Mouse (Mus musculus) heart, embryonic 12.5 days (tissue): ENCODE data around the gene Trpm3. TPM values are rescaled to one million over a fixed set of nuclear protein-coding genes. Genes with fewer than 3 reads are reported as not detected.
"Not testable (repeated sequence)": the region's sequence is repeated elsewhere in the genome, so short reads cannot be mapped to it uniquely, and the experiment has no call there.

Experiments
- ATAC-seq: fragments of 200-750 bp; cut with Nextera tagmentation; 2 replicates; pipeline ENCODE4 v1.8.0; 2017; ENCODE audit warnings: moderate TSS enrichment, moderate library complexity; ENCODE audit not compliant: insufficient number of reproducible peaks, low FRiP score
- H3K27ac ChIP-seq: fragments of 300-500 bp; sonication (generic); 2 replicates; pipeline ENCODE4 v1.5.1; 2016; ENCODE audit warnings: mild to moderate bottlenecking, moderate library complexity; ENCODE audit not compliant: poor library complexity, severe bottlenecking
- H3K27me3 ChIP-seq: fragments of 300-500 bp; sonication (generic); replicated peaks from 2 replicates; pipeline ENCODE4 v1.6.1; 2016; ENCODE audit warnings: mild to moderate bottlenecking, moderate library complexity
- H3K36me3 ChIP-seq: fragments of 300-500 bp; sonication (generic); 2 replicates; pipeline ENCODE4 v1.6.1; 2016; ENCODE audit warnings: mild to moderate bottlenecking, moderate library complexity
- H3K4me1 ChIP-seq: fragments of 300-500 bp; sonication (generic); replicated peaks from 2 replicates; pipeline ENCODE4 v1.6.1; 2016; ENCODE audit warnings: mild to moderate bottlenecking
- H3K4me2 ChIP-seq: fragments of 300-500 bp; sonication (generic); 2 replicates; pipeline ENCODE4 v1.6.1; 2016; ENCODE audit warnings: mild to moderate bottlenecking, moderate library complexity
- H3K4me3 ChIP-seq: fragments of 300-500 bp; sonication (generic); 2 replicates; pipeline ENCODE4 v1.5.1; 2016; ENCODE audit warnings: mild to moderate bottlenecking
- H3K9ac ChIP-seq: fragments of 300-500 bp; sonication (generic); 2 replicates; pipeline ENCODE4 v1.6.1; 2016; ENCODE audit warnings: mild to moderate bottlenecking, moderate library complexity
- H3K9me3 ChIP-seq: fragments of 300-500 bp; sonication (generic); replicated peaks from 2 replicates; pipeline ENCODE4 v1.6.1; 2016; ENCODE audit warnings: mild to moderate bottlenecking, moderate library complexity
- WGBS: fragments of 180-500 bp; shearing (Covaris S2); methylation state at CpG from one replicate; pipeline ENCODE4 v1.1.7; 2016; 5-methylcytosine and 5-hydroxymethylcytosine counted together
- polyA plus RNA-seq: library from polyadenylated mRNA; unstranded; fragments of >200 nt; fragmentation: Nextera tagmentation; extraction: Ambion mirVana; gene quantifications from 2 replicates; pipeline ENCODE4 v1.2.1, GENCODE M21; 2016

Trpm3 gene
- polyA plus RNA-seq, 1 experiment from 2014 or later = 1.0 TPM

DNA sequence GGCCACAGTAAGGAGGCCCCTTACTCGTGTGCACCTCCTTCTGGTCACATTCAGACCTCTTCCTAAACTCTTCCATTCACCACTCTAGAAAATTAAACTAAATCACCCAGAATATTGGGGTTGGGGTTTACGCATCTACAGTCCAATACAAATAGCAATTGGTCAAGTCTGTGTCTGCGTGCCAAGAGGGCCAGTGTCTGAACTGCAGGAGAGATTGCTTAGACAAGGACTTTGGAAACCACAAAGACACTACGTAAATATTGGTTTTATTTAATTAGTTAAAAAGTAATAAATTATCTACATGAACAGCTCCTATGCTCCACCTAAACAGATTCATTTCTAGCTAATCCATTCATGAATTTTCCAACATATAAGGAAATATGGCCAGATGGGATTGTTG is 886.0 kb downstream of the Trpm3 start:
- no peak overlapping the region for H3K4me2 ChIP-seq
- no peaks in the 10 kb centered on the region for H3K27me3 ChIP-seq
- peaks cover 9% of the 10 kb centered on the region; the same call in 1 of the 2 replicates for H3K4me1 ChIP-seq
- 85% methylated on average over 4 of the region's 4 CpGs for WGBS
- no peaks in the 10 kb centered on the region for H3K36me3 ChIP-seq
- H3K4me3 ChIP-seq = no peak overlapping the region
- H3K9me3 ChIP-seq = no peaks in the 10 kb centered on the region
- no peak for ATAC-seq
- H3K9ac ChIP-seq = no peak overlapping the region
- no peak overlapping the region for H3K27ac ChIP-seq

DNA sequence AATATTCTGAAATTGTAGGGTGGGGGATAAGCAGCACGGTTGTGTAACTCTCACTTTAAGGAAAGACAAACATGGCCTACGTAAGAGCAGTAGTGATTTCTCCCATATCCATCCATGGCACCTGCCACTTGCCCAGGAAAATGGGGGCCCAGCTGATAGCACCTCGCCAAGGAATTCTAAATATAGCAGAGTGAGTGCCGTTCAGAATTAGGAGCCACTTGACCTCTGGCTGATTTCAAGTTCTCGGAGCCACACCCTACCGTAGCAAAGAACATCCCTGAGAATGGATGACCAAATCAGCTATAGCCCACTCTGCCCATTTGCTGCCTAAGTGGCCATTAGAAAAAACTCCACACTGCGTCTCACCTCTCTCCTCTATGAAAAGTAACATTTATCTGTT is 887.6 kb downstream of the Trpm3 start:
- H3K9ac ChIP-seq = no peak overlapping the region
- H3K36me3 ChIP-seq = no peaks in the 10 kb centered on the region
- H3K4me1 ChIP-seq = peaks cover 9% of the 10 kb centered on the region; the same call in 1 of the 2 replicates
- no peaks in the 10 kb centered on the region for H3K9me3 ChIP-seq
- H3K4me2 ChIP-seq = peak overlapping the region; percentile 41; the same call in 1 of the 2 replicates
- no peak for ATAC-seq
- H3K27ac ChIP-seq = no peak overlapping the region
- 39% methylated on average over 7 of the region's 7 CpGs for WGBS
- no peak overlapping the region for H3K4me3 ChIP-seq
- H3K27me3 ChIP-seq = no peaks in the 10 kb centered on the region

DNA sequence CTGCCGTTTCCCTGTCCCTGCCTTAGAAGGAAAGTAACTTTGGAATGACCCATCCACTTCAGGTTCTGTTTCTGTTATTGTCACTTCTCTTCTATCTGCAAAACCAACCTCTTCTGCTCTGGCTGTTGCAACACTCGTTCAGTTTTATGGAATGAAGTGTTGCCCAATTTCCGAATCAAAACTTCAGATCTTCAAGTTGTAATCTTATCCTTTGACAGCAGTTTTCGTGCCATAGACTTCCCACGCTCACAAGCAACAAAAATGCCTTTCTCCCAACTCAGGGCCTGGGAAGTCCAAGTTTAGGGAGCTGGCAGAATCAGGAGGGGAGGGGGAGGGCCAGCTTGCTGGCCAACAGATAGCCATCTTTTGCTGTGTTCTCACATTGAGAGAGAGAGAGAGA is 889.4 kb downstream of the Trpm3 start:
- no peak for ATAC-seq
- H3K27me3 ChIP-seq = no peaks in the 10 kb centered on the region
- no peak overlapping the region for H3K4me3 ChIP-seq
- no peaks in the 10 kb centered on the region for H3K9me3 ChIP-seq
- no peaks in the 10 kb centered on the region for H3K36me3 ChIP-seq
- H3K27ac ChIP-seq = no peak overlapping the region
- 66% methylated on average over 5 of the region's 5 CpGs for WGBS
- no peak overlapping the region for H3K4me2 ChIP-seq
- H3K9ac ChIP-seq = no peak overlapping the region
- H3K4me1 ChIP-seq = peaks cover 9% of the 10 kb centered on the region; the same call in 1 of the 2 replicates

DNA sequence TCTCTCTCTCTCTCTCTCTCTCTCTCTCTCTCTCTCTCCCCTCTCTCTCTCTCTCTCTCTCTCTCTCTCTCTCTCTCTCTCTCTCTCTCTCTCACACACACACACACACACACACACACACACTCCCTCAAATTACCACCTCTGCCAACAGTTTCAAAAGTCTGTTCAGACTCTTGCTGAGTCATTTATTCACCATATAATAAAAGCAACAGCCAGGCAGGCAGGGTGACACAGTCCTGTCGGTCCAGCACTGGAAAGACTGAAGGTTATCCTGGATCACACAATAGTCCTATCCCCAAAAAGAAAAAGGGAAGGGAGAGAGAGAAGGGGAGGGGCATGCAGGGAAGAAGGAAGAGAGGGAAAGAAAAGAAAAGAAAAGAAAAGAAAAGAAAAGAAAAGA is 894.5 kb downstream of the Trpm3 start:
- not testable (repeated sequence) for H3K4me1 ChIP-seq, H3K36me3 ChIP-seq, ATAC-seq, H3K27me3 ChIP-seq, H3K4me2 ChIP-seq, H3K9ac ChIP-seq, H3K9me3 ChIP-seq, H3K4me3 ChIP-seq, H3K27ac ChIP-seq
- WGBS = 74% methylated on average over 1 of the region's 1 CpGs

DNA sequence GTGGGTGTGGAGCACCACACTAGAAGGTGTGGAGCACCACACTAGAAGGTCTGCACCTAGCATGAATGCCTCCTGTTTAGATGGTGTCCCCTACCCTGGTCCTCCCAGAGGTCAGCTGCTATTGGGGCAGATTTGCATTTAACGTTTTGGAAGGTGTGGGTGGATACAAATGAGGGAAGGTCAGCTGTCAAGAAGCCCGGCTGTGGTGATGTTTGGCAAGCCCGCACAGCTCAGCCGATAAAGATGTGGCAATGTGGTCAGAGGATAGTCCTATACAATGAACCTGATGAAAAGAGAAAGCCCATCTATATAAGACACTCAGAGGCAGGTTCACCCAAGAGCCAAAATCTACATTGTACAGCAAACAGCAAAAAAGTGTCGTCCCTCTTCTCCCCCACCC is 895.3 kb downstream of the Trpm3 start:
- H3K36me3 ChIP-seq = no peaks in the 10 kb centered on the region
- 71% methylated on average over 5 of the region's 5 CpGs for WGBS
- H3K4me2 ChIP-seq = no peak overlapping the region
- no peak overlapping the region for H3K27ac ChIP-seq
- H3K9me3 ChIP-seq = no peaks in the 10 kb centered on the region
- H3K27me3 ChIP-seq = no peaks in the 10 kb centered on the region
- no peak for ATAC-seq
- H3K9ac ChIP-seq = no peak overlapping the region
- H3K4me1 ChIP-seq = no peaks in the 10 kb centered on the region
- no peak overlapping the region for H3K4me3 ChIP-seq

DNA sequence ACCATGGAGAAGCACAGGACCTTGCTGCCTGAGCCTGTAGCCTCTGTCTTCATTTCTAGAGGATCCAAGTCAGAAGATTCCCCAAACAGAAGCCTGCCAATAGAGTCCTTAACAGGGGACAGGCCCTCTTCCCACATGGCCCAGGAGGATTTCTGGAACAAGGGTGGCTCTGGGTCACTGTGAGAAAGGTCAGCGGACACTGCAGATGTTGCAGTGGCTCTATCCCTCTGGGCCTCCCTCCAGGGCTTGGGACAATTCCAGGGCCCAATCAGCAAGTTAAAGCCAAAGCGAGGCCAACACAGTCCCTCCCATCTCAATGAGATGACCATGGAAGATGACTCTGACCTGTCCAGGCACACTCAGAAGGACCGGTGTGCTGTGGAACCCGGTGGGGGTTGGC is 896.1 kb downstream of the Trpm3 start:
- Histone ChIP-seq H3K9ac (no peak overlapping the region), H3K27ac (no peak overlapping the region), H3K27me3 (no peaks in the 10 kb centered on the region), H3K4me1 (no peaks in the 10 kb centered on the region), H3K4me2 (no peak overlapping the region), H3K4me3 (no peak overlapping the region), H3K36me3 (no peaks in the 10 kb centered on the region), H3K9me3 (no peaks in the 10 kb centered on the region)
- ATAC-seq = no peak
- 82% methylated on average over 4 of the region's 4 CpGs for WGBS

DNA sequence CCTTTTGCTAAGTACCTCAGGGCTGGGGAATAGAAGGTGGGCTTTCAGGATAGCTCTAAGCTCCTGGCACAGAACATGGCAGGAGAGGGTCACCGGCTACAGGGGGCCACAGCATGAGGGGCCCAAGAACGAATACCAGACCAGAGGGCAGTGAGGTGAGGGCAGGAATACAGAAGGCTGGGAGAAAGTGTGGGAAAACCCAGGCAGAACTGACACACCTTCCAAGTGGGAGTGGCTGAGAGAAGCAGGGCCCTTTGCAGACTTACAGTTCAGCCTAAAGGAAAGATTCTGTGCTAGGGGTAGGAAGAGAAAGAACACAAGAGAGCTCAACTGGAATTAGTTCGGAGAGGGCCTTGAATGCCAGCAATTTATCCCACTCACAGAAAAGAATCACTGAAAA is 896.9 kb downstream of the Trpm3 start:
- Histone ChIP-seq H3K9me3 (no peaks in the 10 kb centered on the region), H3K4me2 (no peak overlapping the region), H3K27ac (no peak overlapping the region), H3K4me1 (no peaks in the 10 kb centered on the region), H3K4me3 (no peak overlapping the region), H3K9ac (no peak overlapping the region), H3K36me3 (no peaks in the 10 kb centered on the region), H3K27me3 (no peaks in the 10 kb centered on the region)
- no peak for ATAC-seq
- 76% methylated on average over 3 of the region's 3 CpGs for WGBS

DNA sequence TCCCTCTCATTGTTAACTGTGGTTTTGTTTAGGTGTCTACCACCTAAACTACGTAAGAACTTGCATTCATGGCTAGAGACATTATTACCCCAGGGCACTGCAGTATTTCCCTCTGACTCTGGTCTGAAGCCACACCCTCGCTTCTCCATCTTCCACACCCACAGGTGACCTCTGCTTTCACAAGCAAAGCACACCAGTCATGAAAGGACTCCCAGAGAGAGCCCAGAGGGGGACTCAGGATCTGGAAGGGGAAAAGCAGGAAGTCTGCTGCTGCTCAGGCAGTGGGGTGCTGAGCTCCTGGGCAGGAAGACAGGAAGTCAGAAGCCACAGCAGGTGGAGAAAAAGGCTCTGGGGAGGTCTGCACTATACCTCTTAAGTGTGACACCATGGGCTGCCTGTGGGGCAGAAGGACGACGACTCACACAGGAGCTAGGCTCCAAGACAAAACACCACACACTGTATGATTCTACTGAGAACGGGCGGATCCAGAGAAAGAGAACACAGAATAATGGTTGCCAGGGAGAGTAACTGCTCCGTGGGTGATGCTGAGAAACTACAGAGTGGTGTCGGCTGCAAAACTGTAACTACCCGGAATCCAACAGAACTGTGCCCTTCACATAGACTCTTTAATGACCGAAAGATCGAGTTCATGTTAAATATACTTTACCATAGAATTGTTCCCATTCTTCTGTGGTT is 898.1 kb downstream of the Trpm3 start:
- Histone ChIP-seq H3K27me3 (no peaks in the 10 kb centered on the region), H3K27ac (no peak overlapping the region), H3K9ac (no peak overlapping the region), H3K4me2 (no peak overlapping the region), H3K9me3 (no peaks in the 10 kb centered on the region), H3K36me3 (no peaks in the 10 kb centered on the region), H3K4me3 (no peak overlapping the region), H3K4me1 (no peaks in the 10 kb centered on the region)
- ATAC-seq = no peak
- 54% methylated on average over 11 of the region's 11 CpGs for WGBS

DNA sequence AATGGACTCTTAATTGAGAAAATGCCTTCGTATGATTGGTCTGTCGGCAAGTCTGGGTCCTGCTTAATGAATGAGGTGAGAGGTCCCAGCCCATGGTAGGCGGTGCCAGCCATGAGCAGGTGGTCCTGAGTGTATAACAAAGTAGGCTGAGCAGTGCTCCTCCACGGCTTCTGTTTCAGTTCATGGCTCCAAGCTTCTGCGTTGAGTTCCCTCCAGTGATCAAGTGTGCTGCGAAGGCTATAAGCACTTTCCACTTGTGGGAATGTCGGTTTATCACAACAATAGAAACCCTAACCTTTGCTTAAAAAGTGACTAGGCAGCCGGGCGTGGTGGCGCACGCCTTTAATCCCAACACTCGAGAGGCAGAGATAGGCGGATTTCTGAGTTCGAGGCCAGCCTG is 898.7 kb downstream of the Trpm3 start:
- Histone ChIP-seq H3K9me3 (no peaks in the 10 kb centered on the region), H3K27me3 (no peaks in the 10 kb centered on the region), H3K27ac (no peak overlapping the region), H3K9ac (no peak overlapping the region), H3K36me3 (no peaks in the 10 kb centered on the region), H3K4me3 (no peak overlapping the region), H3K4me2 (no peak overlapping the region), H3K4me1 (no peaks in the 10 kb centered on the region)
- no peak for ATAC-seq
- 73% methylated on average over 14 of the region's 14 CpGs for WGBS

DNA sequence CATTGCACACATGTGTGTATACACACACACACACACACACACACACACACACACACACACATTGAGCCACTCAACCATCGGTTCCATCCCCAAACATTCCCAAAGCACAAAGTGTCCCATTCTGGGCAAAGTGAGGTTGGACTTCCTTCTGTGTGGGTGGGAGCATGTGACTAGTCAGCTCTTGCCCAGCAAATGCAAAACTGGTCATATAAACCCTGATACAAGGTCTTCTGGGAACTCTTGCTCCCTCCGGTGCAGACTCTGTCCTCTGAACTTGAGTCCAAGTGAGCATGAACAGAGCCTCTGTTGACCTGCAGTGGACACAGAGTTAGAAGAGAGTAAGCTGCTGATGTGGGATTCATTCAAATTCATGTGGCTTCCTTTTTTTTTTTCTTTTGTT is 899.5 kb downstream of the Trpm3 start:
- 80% methylated on average over 2 of the region's 2 CpGs for WGBS
- Histone ChIP-seq H3K4me3 (no peak overlapping the region), H3K27me3 (no peaks in the 10 kb centered on the region), H3K9me3 (no peaks in the 10 kb centered on the region), H3K4me1 (no peaks in the 10 kb centered on the region), H3K36me3 (no peaks in the 10 kb centered on the region), H3K9ac (no peak overlapping the region), H3K27ac (no peak overlapping the region), H3K4me2 (no peak overlapping the region)
- no peak for ATAC-seq

DNA sequence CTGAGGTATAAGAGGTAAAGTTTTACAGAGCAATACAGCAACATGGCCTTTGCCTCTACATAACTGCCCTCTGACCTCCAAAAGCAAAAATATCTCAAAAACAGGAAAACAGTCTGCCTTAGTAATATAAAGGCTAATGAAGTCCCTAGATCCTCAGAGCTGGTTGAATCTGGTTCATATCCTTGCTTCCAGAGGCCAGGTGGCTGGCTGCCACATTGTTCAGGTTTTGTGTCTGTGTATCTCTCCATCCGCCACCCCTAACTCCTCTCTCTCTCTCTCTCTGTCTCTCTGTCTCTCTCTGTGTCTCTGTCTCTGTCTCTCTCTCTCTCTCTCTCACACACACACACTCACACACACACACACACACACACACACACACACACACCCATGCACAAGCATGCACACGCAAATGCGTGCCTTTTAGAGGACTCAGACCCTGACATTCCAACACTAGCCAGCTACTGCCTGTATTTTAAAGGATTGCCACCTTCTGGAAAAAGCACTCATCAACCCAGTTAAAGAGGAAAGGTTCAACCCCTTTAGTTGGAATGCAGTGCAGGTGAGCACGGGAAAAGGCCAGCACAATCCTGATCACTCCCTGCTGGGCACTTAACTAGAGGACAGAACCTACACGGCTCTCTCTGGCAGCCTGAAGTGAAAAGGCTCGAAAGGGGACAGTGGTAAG is 902.8 kb downstream of the Trpm3 start:
- Histone ChIP-seq H3K9me3 (no peaks in the 10 kb centered on the region), H3K27ac (no peak overlapping the region), H3K4me3 (no peak overlapping the region), H3K4me2 (no peak overlapping the region), H3K36me3 (no peaks in the 10 kb centered on the region), H3K27me3 (no peaks in the 10 kb centered on the region), H3K9ac (no peak overlapping the region), H3K4me1 (no peaks in the 10 kb centered on the region)
- 54% methylated on average over 6 of the region's 6 CpGs for WGBS
- no peak for ATAC-seq
